Mouse (Mus musculus): ENCODE data around the gene Selenop. TPM values are rescaled to one million over a fixed set of nuclear protein-coding genes. Genes with fewer than 3 reads are reported as not detected.
"Not testable (repeated sequence)": the region's sequence is repeated elsewhere in the genome, so short reads cannot be mapped to it uniquely, and the experiment has no call there.

Selenop gene
- 100 to 1,000 TPM; 281 to 334 (median 316) TPM for total RNA-seq (2022)

DNA sequence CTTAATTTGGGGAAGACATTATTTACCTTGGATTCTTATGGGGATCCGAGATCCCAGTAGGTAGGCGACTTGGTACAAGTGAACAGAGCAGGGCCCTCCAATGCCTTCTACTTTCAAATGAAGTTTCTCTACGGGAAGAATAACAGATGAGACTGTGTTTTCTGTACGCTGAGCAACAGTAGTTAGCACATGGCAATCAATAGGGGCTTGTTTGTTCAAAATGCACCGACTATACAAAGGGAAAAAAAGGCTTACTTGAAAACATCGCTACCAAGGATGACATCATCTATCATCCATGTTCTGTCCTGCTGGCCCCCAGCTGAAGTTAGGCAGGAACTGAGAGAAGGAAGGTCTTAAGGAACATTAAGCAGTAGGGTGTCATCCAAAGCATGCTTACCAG, at the start of gene Selenop:
Gene Selenop, plus strand, starts transcription at position 301 of the 400 bp plus-strand sequence.
- no peak for DNase-seq (ENCODE audit: low spot score)

GRCm38 (mm10) chr15:3218668-3219067, 49.7 kb upstream of the Selenop start:
- not testable (repeated sequence) for DNase-seq (ENCODE audit: low spot score)

GRCm38 (mm10) chr15:3222803-3223437, 45.4 kb upstream of the Selenop start:
- no peak for DNase-seq (ENCODE audit: low spot score)

GRCm38 (mm10) chr15:3226573-3226972, 41.8 kb upstream of the Selenop start:
- DNase-seq (ENCODE audit: low spot score), result no peak

DNA sequence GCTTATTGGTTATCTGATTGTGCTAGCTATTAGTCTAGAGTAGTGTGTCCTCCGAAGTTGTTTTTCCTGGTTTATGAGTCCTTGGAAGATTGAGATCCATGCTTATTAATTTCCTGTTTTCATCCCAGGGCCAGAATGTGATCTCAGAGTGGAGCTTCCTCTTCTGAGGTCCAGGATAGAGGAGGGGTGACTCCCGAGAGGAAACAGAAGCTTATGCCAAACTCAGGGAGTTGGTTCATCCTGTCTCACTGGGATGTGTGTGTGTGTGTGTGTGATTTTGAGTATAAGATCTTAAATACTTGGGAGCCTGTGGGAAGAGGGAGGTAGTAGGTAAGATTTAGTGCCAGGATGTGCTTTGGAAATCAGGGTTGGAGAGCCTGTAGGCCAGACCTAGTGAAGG, 40.2 kb upstream of the Selenop start:
- DNase-seq (ENCODE audit: low spot score), result peak; percentile 82

- no peak for DNase-seq (ENCODE audit: low spot score)
These were observed 39.4 kb upstream of the Selenop start for GRCm38 (mm10) chr15:3228990-3229389.

- DNase-seq (ENCODE audit: low spot score), result no peak
These were observed 37.3 kb upstream of the Selenop start for GRCm38 (mm10) chr15:3231004-3231403.

GRCm38 (mm10) chr15:3232168-3232835, 36.0 kb upstream of the Selenop start:
- peak; percentile 63 for DNase-seq (ENCODE audit: low spot score)

DNA sequence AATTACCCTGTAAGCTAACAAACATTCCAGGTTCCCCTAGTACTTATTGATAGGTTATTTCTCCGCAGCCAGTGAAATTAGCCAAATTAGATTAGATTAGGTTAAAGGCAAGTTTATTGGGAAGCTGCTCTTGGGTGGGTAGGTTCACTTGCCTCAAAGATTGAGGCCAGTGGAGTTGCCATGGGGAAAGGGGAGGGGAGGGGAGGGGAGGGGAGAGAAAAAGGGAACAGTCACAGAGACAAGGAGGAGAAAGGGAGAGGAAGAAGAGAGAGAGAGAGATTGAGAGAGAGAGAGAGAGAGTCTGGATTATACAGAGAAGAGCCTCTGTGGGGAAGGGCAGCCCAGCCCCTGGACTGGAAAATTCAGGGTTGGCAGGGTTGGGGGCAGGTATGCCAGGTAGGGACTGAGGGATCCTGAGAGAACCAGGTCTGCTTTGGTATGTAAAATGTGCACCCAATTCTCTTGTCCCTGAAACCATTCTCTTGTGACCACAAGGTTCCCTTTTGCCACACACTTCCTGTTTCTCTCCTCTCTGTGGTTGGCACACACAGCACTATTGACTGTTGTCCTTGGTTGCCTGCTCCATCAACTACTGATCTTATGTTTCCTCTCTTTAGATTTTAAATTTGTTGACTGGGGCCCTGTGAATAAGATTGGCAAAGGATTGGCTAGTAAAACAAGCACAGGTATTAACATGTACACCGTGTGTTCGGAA, 34.4 kb upstream of the Selenop start:
- no peak for DNase-seq (ENCODE audit: low spot score)

GRCm38 (mm10) chr15:3236338-3236737, 32.0 kb upstream of the Selenop start:
- DNase-seq (ENCODE audit: low spot score), result no peak

GRCm38 (mm10) chr15:3237963-3238362, 30.4 kb upstream of the Selenop start:
- no peak for DNase-seq (ENCODE audit: low spot score)

DNA sequence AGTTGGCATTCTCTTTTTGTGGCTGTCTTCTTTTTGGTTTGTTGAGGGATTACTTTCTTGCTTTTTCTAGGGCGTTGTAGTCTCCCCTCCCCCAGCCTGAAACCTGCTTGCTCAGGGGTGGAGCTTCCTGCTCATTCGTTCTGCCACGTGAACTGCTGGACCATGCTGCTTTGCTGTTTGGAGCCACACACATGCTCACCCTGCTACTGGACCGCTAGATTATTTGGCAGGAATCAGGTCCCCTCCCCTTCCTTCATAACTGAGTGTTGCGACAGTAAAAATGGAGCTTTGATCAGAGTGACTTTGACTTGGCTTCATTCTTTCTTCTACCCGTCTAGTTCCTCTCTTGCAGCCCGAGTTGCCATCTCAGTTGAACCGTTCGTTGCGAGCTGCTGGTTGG, 23.3 kb upstream of the Selenop start:
- not testable (repeated sequence) for DNase-seq (ENCODE audit: low spot score)

DNA sequence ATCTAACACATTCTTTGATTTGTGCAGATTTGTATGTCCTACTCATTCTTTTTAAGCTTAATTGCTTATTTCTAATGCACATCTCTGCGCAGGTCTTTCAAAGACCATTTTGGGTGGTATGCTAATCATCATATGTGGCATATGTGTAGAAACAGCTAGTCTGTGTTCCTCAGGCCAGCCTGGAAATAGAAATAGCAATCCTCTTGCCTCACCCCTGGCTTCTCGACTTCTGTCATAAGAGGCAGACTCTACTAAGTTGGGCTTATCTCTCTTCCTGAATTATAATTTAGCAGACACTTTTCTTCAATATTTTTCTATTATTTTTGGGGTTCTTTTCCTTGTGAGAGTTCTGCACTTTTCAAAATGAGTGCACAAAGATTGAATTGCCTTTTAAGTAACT, 17.7 kb upstream of the Selenop start:
- no peak for DNase-seq (ENCODE audit: low spot score)

GRCm38 (mm10) chr15:3251031-3251717, 17.2 kb upstream of the Selenop start:
- DNase-seq (ENCODE audit: low spot score), result peak; percentile 75

DNA sequence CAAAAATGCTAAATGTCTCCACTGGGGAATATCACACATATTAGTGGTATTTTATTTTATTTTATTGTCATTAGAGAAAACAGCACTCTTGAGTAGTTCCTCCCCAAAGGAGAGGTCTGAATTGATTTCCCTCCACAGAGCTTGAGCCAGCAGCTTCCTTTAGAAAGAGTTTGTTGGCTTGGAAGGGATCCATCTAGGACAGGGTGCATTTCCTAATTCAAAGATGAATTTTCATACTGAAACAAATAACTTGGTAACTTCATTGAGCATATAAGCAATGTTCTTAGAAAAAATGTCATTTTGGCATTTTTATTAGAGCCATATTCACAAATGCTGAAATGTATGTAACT, 16.7 kb upstream of the Selenop start:
- no peak for DNase-seq (ENCODE audit: low spot score)

GRCm38 (mm10) chr15:3259025-3259424, 9.3 kb upstream of the Selenop start:
- no peak for DNase-seq (ENCODE audit: low spot score)

- DNase-seq (ENCODE audit: low spot score), result no peak
These were observed 8.0 kb upstream of the Selenop start for GRCm38 (mm10) chr15:3260309-3260708.

GRCm38 (mm10) chr15:3262883-3263282, 5.5 kb upstream of the Selenop start:
- DNase-seq (ENCODE audit: low spot score), result no peak

DNA sequence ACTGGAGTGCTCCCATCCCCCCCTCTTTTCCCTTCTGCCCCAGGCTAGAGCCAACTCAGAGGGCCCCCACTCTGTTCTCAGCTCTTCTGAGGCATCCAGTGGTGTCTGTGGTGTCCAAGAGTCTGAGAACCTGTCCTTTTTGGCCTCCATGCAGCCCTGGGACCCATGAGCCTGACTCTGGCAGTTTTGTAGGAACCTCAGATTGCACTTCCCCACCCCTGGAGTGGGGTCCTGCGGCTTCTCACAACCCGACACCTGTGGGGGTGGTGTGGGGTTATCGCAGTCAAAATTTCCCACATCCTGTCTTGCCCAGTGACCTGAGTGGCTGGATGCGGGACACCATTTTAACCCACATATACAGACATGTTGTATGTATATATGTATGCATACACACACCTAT, 4.1 kb upstream of the Selenop start:
- no peak for DNase-seq (ENCODE audit: low spot score)

- DNase-seq (ENCODE audit: low spot score), result no peak
These were observed 3.5 kb upstream of the Selenop start for GRCm38 (mm10) chr15:3264828-3265227.

DNA sequence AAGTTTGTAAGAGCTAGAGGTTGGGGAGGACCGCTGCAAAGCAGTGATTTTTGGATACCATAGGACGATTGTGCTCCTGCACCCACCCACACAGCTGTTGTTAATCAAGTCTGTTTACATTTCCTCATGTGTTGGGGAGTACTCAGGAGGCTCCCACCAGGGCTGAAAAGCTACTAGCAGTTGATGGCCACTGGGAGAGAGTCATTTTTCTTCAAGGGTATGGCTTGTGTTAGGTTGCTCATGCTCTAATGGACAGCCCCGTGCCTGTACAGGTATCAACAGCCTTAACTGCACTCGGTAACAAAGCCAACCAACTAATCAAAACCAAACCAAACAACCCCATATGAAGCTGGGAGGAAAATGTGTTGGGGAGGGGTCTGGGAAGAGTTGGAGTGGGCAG, 1.1 kb downstream of the Selenop start:
- no peak for DNase-seq (ENCODE audit: low spot score)

DNA sequence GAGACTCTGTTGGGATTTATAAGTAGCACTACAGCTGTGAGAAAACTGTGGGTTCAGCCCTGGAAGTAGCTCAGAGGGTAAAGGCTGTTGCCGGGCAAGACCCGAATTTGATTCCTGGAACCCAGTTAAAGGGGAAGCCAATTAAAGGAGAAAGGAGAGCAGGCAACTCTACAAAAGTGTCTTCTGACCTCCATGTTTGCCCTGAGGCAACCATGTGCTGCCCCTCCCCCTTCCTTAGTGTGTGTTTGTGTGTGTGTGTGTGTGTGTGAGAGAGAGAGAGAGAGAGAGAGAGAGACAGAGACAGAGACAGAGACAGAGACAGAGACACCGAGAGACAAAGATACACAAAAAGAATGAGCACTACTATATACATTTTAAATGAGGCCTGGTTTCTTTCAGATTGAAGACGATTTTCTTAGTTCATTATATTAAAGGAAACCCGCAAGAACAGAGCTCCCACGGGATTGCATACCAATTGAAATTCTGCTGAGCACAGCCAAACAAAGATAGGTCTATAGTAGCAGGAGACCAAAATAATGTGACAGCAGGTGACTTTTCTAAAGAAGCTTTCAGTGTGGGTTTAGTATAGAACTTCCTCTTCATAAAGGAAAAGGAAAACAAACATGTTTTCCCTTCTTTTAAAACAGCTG, 1.8 kb downstream of the Selenop start:
- DNase-seq (ENCODE audit: low spot score), result no peak

Measured in heart, adult 8-10 months (tissue).